Mouse (Mus musculus) kidney, postnatal 0 days (tissue): Measurements from ENCODE around the gene Gm42791. TPM values are rescaled to one million over a fixed set of nuclear protein-coding genes. Genes with fewer than 3 reads are reported as not detected.

ENCODE experiments used
- ATAC-seq: fragments of 200-750 bp; cut with Nextera tagmentation; replicated peaks from 2 replicates; pipeline ENCODE4 v1.8.0; 2017; ENCODE audit warnings: low read depth, moderate number of reproducible peaks, moderate TSS enrichment, moderate library complexity; ENCODE audit not compliant: low FRiP score
- DNase-seq: peaks from one replicate; pipeline ENCODE4 v3.0.0-alpha.2; 2016; ENCODE audit warnings: low spot score
- H3K27ac ChIP-seq: fragments of 300-500 bp; sonication (generic); 2 replicates; pipeline ENCODE4 v1.5.1; 2014; ENCODE audit warnings: mild to moderate bottlenecking
- H3K27me3 ChIP-seq: fragments of 300-500 bp; sonication (generic); 2 replicates; pipeline ENCODE4 v1.6.1; 2014; ENCODE audit warnings: low read length, mixed read lengths; ENCODE audit not compliant: insufficient read depth
- H3K36me3 ChIP-seq: fragments of 300-500 bp; sonication (generic); 2 replicates; pipeline ENCODE4 v1.6.1; 2014; ENCODE audit warnings: low read length, mixed read lengths; ENCODE audit not compliant: insufficient read depth
- H3K4me1 ChIP-seq: fragments of 300-500 bp; sonication (generic); replicated peaks from 2 replicates; pipeline ENCODE4 v1.6.1; 2014; ENCODE audit warnings: antibody characterized with exemption, low read length, mixed read lengths; ENCODE audit not compliant: insufficient read depth
- H3K4me2 ChIP-seq: fragments of 300-500 bp; sonication (generic); 2 replicates; pipeline ENCODE4 v1.6.1; 2014; ENCODE audit warnings: mild to moderate bottlenecking, low read length, moderate library complexity, mixed read lengths
- H3K4me3 ChIP-seq: fragments of 300-500 bp; sonication (generic); replicated peaks from 2 replicates; pipeline ENCODE4 v1.5.1; 2014; ENCODE audit warnings: low read depth, low read length
- H3K9ac ChIP-seq: fragments of 300-500 bp; sonication (generic); 2 replicates; pipeline ENCODE4 v1.6.1; 2014; ENCODE audit warnings: low read depth, low read length
- H3K9me3 ChIP-seq: fragments of 300-500 bp; sonication (generic); replicated peaks from 2 replicates; pipeline ENCODE4 v1.6.1; 2016; ENCODE audit warnings: low read length, inconsistent platforms, mixed read lengths
- CTCF ChIP-seq: IDR thresholded peaks from 2 replicates; pipeline ENCODE4 v1.5.1; 2016; ENCODE audit warnings: antibody characterized with exemption, low read depth, mild to moderate bottlenecking, moderate library complexity
- WGBS: fragments of 180-500 bp; shearing (Covaris S2); extraction: QIAGEN DNeasy Blood & Tissue Kit; methylation state at CpG from one replicate; pipeline ENCODE4 v1.1.7; 2014; 5-methylcytosine and 5-hydroxymethylcytosine counted together
- polyA plus RNA-seq: library from polyadenylated mRNA; unstranded; fragments of >200 nt; fragmentation: Nextera tagmentation; extraction: Ambion mirVana; gene quantifications from 2 replicates; pipeline ENCODE4 v1.2.1, GENCODE M21; 2015

The Gm42791 gene
- polyA plus RNA-seq, 1 experiment from 2014 or later = not detected

GRCm38 (mm10) chr5:148933767-148934166 lies 61.2 kb downstream of the Gm42791 start:
- Histone ChIP-seq H3K27ac (no peak overlapping the region), H3K36me3 (no peaks in the 10 kb centered on the region), H3K4me3 (no peak overlapping the region), H3K9ac (no peak overlapping the region), H3K4me2 (no peak overlapping the region), H3K4me1 (peaks cover 4% of the 10 kb centered on the region), H3K27me3 (no peaks in the 10 kb centered on the region), H3K9me3 (no peaks in the 10 kb centered on the region)
- ATAC-seq (no peak), DNase-seq (no peak)
- no peak for TF ChIP-seq CTCF
- 15% methylated on average over 8 of the region's 8 CpGs for WGBS

- H3K4me1 ChIP-seq = peaks cover 4% of the 10 kb centered on the region
- ATAC-seq (no peak), DNase-seq (no peak)
- no peaks in the 10 kb centered on the region for H3K27me3 ChIP-seq
- H3K4me3 ChIP-seq = no peak overlapping the region
- peak overlapping the region; percentile 62 for H3K27ac ChIP-seq
- H3K9me3 ChIP-seq = no peaks in the 10 kb centered on the region
- no peaks in the 10 kb centered on the region for H3K36me3 ChIP-seq
- TF ChIP-seq CTCF = no peak
- H3K4me2 ChIP-seq = no peak overlapping the region
- 70% methylated on average over 1 of the region's 1 CpGs for WGBS
- no peak overlapping the region for H3K9ac ChIP-seq
Observed at GRCm38 (mm10) chr5:148931301-148931700, 63.6 kb downstream of the Gm42791 start.

GRCm38 (mm10) chr5:148929116-148929449 lies 65.9 kb downstream of the Gm42791 start, which contains the start of gene Katnal1:
Gene Katnal1 (minus strand): TSS chr5:148929320.
- no peak for TF ChIP-seq CTCF
- DNase-seq (no peak), ATAC-seq (no peak)
- 3% methylated on average over 16 of the region's 16 CpGs for WGBS
- peak within 1 kb of the TSS; percentile 71 for H3K4me3 ChIP-seq
- peaks cover 6% of the 10 kb centered on the region for H3K4me1 ChIP-seq
- no peaks in the 10 kb centered on the region for H3K36me3 ChIP-seq
- H3K27ac ChIP-seq = peak within 1 kb of the TSS; percentile 83
- peak within 1 kb of the TSS; percentile 65 for H3K4me2 ChIP-seq
- no peaks in the 10 kb centered on the region for H3K27me3 ChIP-seq
- H3K9ac ChIP-seq = peak within 1 kb of the TSS; percentile 74
- H3K9me3 ChIP-seq = no peaks in the 10 kb centered on the region

- H3K9me3 ChIP-seq = no peaks in the 10 kb centered on the region
- WGBS = under 1% methylated on average over 69 of the region's 69 CpGs
- peak overlapping the region; percentile 83 for H3K27ac ChIP-seq
- H3K4me2 ChIP-seq = peak overlapping the region; percentile 65
- peak; percentile 98 for DNase-seq
- no peaks in the 10 kb centered on the region for H3K36me3 ChIP-seq
- peak overlapping the region; percentile 71 for H3K4me3 ChIP-seq
- H3K27me3 ChIP-seq = no peaks in the 10 kb centered on the region
- no peak; the same call in 1 of the 2 replicates for TF ChIP-seq CTCF
- peak overlapping the region; percentile 74 for H3K9ac ChIP-seq
- peaks cover 11% of the 10 kb centered on the region for H3K4me1 ChIP-seq
- ATAC-seq = peak; percentile 97
Observed at GRCm38 (mm10) chr5:148928382-148929115, 66.4 kb downstream of the Gm42791 start.

GRCm38 (mm10) chr5:148927717-148928223 lies 67.2 kb downstream of the Gm42791 start:
- ATAC-seq (no peak), DNase-seq (no peak)
- Histone ChIP-seq H3K9ac (peak overlapping the region; percentile 74), H3K4me3 (peak overlapping the region; percentile 71), H3K4me2 (peak overlapping the region; percentile 60), H3K27me3 (no peaks in the 10 kb centered on the region), H3K36me3 (no peaks in the 10 kb centered on the region), H3K9me3 (no peaks in the 10 kb centered on the region), H3K27ac (peak overlapping the region; percentile 78), H3K4me1 (peaks cover 12% of the 10 kb centered on the region)
- WGBS = 24% methylated on average over 5 of the region's 5 CpGs
- TF ChIP-seq CTCF = no peak

GRCm38 (mm10) chr5:148924586-148924985 lies 70.4 kb downstream of the Gm42791 start:
- H3K9me3 ChIP-seq = no peaks in the 10 kb centered on the region
- no peak overlapping the region for H3K9ac ChIP-seq
- H3K4me2 ChIP-seq = no peak overlapping the region
- H3K27me3 ChIP-seq = no peaks in the 10 kb centered on the region
- H3K36me3 ChIP-seq = no peaks in the 10 kb centered on the region
- no peak overlapping the region for H3K4me3 ChIP-seq
- TF ChIP-seq CTCF = no peak
- WGBS = 65% methylated on average over 12 of the region's 12 CpGs
- ATAC-seq = no peak
- DNase-seq = peak; percentile 45
- peaks cover 12% of the 10 kb centered on the region for H3K4me1 ChIP-seq
- H3K27ac ChIP-seq = no peak overlapping the region
